Mouse (Mus musculus): ENCODE measurements around the gene Trpc4ap.

The Trpc4ap gene

GRCm38 (mm10) chr2:155641540-155642472 is 50.4 kb downstream of the Trpc4ap start:
- no peak for DNase-seq (ENCODE audit: low spot score in 2 of 2)

- no peak for DNase-seq (ENCODE audit: low spot score in 2 of 2)
These were observed 51.5 kb downstream of the Trpc4ap start for GRCm38 (mm10) chr2:155640656-155641055.

DNA sequence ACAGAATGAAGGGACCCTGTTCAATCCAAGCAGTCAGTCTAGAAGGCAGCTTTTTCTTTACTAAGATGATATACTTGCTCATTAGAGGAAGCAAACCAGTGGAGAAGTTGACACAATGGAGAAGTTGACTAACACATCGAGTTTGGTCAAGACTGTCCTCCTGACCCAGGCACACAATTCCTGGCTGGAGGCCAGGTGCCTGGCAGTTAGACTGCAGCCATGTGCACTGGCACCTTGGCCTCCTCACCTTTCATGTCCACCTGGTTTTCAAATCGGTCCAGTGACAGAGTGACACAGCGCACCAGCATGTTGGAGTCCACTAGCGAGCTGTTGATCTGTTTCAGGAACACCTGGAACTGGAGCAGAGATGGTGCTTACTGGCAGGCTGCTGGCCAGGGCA is 54.8 kb downstream of the Trpc4ap start:
- no peak for DNase-seq (ENCODE audit: low spot score in 2 of 2)

DNA sequence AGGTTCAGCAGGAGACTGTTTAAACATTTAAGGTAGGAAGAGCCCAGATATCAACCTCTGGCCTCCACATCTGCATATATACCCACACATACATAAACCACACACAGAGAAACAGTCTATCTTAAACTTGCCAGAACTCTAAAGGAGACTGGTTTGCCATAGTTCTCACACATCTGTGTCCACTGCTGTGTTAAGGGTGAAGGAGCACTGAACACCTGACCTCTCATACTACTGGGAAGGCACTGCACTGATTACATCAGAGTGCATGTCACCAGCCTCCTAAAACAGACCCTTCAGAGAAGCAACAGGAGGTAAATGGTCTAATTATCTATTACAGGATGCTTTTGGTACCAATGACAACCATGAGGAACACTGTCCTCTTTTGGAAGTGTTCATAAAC is 55.3 kb downstream of the Trpc4ap start:
- no peak for DNase-seq (ENCODE audit: low spot score in 2 of 2)

- no peak for DNase-seq (ENCODE audit: low spot score in 2 of 2)
These were observed 56.2 kb downstream of the Trpc4ap start for GRCm38 (mm10) chr2:155635961-155636360.

DNA sequence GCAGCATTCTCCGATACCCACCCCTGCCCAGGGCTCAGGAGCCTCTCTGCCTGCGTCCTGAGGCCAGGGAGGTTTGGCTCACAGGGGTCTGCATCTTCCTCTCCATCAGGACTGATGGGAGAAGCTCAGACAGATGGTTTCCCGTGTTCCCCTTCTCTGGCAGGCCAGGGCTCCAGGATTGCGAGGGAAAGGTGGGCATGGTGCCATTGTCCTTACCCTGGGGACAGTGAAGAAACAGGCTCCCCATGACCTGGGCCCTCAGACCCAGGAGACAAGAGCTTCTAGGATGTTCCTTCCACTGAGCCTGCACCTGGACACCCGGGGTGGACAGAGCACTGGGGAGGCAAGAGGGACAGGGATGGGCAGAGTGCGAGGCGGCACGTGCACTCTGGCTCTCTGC is 57.6 kb downstream of the Trpc4ap start:
- DNase-seq (ENCODE audit: low spot score in 2 of 2): no peak

GRCm38 (mm10) chr2:155633731-155634130 is 58.5 kb downstream of the Trpc4ap start:
- no peak for DNase-seq (ENCODE audit: low spot score in 2 of 2)

DNA sequence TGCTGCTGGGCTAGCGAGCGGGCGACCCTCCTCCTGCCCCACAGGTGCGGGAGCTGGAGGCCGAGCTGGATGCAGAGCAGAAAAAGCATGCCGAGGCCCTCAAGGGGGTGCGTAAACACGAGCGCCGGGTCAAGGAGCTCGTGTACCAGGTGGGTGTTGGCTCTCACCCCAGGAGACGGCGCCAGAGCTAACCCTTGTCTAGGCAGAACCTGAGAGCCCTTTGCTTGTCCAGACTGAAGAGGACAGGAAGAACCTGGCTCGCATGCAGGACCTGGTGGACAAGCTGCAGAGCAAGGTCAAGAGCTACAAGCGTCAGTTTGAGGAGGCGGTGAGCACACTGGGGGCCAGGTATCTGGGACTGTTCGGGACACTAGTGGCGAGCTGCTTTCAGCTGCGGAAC is 59.1 kb downstream of the Trpc4ap start:
- DNase-seq (ENCODE audit: low spot score in 2 of 2): no peak

DNA sequence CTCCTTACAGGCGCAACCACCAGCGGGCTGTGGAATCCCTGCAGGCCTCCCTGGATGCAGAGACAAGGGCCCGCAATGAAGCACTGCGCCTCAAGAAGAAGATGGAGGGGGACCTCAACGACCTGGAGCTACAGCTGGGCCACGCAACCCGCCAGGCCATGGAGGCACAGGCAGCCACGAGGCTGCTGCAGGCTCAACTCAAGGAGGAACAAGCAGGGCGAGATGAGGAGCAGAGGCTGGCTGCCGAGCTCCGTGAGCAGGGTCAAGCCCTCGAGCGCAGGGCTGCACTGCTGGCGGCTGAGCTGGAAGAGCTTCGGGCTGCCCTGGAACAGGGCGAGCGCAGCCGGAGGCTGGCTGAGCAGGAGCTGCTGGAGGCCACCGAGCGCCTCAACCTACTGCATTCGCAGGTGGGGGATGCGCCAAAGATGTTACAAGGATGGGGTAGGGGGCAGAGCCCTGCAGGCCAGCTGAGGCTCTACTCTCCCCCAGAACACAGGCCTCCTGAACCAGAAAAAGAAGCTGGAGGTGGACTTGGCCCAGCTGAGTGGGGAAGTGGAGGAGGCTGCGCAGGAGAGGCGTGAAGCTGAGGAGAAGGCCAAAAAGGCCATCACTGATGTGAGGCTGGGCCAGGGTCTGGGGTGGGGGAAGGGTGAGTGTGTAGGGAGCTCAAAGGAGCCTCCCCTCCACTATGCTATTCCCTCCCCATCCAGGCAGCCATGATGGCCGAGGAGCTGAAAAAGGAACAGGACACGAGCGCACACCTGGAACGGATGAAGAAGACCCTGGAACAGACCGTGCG is 59.8 kb downstream of the Trpc4ap start:
- no peak for DNase-seq (ENCODE audit: low spot score in 2 of 2)

DNA sequence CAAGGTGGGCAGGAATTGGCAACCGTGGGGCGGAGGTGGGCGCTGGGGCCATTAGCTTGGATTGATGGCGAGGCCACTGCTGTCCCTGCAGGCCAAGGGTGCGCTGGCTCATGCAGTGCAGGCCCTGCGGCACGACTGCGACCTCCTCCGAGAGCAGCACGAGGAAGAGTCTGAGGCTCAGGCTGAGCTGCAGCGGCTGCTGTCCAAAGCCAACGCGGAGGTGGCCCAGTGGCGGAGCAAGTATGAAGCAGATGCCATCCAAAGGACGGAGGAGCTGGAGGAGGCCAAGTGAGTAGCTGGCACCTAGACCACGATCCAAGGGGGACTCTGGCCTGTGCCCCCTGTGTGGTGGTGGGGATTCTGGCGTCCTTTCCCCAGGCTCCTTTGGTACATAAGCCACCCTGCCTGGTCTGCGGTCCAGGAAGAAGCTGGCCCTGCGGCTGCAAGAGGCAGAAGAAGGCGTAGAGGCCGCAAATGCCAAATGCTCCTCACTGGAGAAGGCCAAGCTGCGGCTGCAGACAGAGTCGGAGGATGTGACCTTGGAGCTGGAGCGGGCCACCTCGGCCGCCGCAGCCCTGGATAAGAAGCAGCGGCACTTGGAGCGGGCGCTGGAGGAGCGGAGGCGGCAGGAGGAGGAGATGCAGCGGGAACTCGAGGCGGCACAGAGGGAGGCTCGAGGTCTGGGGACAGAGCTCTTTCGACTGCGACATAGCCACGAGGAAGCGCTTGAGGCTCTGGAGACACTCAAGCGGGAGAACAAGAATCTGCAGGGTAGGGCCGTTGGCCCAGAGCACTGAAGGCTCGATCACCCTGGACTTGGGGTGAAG is 61.4 kb downstream of the Trpc4ap start:
- peak in 1 of 2 experiments; percentile 15 for DNase-seq (ENCODE audit: low spot score in 2 of 2)

DNA sequence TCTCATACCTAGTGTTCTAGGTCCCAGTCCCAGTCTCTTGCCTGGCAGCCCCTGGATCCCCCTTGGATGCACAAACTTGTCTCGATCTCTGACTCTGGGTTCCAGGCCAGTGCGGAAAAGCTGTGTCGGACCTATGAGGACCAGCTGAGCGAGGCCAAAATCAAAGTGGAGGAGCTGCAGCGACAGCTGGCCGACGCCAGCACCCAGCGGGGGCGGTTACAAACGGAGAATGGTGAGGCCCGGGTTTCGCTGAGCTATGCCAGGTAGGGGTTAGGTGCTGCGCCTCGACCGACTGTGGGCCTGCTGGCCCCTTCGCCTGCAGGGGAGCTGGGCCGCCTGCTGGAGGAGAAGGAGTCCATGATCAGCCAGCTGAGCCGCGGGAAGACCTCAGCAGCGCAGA is 62.0 kb downstream of the Trpc4ap start:
- DNase-seq (ENCODE audit: low spot score in 2 of 2): no peak

- DNase-seq (ENCODE audit: low spot score in 2 of 2): no peak
These were observed 62.9 kb downstream of the Trpc4ap start for GRCm38 (mm10) chr2:155629231-155629661.

GRCm38 (mm10) chr2:155628519-155628918 is 63.7 kb downstream of the Trpc4ap start:
- DNase-seq (ENCODE audit: low spot score in 2 of 2): no peak

DNA sequence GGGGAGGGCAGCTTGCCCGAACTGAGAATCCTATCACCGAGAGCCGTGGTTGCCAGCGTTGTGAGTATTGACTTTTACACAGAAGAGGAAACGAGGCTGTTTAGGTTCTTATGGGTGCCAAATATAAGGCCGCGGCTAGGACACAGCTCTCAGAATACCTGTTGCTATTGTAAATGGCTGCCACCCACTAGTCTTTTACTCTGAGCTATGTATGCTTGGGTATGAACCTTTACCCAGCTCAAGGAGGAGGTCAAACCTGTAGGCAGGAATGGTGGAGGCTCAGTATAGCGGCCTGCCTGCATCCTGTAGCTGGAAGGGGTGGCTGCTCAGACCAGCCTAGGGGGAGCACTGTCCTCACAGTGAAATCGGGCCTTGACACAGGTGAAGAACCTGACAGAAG is 64.1 kb downstream of the Trpc4ap start:
- no peak for DNase-seq (ENCODE audit: low spot score in 2 of 2)

GRCm38 (mm10) chr2:155627030-155627738 is 65.0 kb downstream of the Trpc4ap start:
- DNase-seq (ENCODE audit: low spot score in 2 of 2): peak; percentile 66 to 85

GRCm38 (mm10) chr2:155626277-155626676 is 65.9 kb downstream of the Trpc4ap start:
- no peak for DNase-seq (ENCODE audit: low spot score in 2 of 2)

DNA sequence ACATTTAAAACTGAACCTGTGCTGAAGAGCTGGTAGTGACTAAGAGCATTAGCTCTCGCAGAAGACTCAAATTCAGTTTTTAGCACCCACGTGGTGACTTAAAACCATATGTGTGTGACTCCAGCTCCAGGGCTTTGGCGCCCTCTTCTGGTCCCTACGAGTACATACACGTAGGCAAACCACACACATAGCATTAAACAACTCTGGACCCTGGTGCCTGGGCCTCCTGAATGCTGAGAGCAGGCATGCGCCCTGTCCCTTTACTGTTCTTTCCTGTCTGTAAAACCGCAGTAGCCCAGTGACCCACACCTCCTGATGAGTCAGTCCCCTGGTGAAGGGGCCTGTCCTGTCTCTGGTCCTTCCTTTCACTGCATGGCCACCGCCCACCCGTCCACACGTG is 67.5 kb downstream of the Trpc4ap start:
- peak in 1 of 2 experiments; percentile 64 for DNase-seq (ENCODE audit: low spot score in 2 of 2)

GRCm38 (mm10) chr2:155623996-155624395 is 68.2 kb downstream of the Trpc4ap start:
- no peak for DNase-seq (ENCODE audit: low spot score in 2 of 2)

- DNase-seq (ENCODE audit: low spot score in 2 of 2): no peak
These were observed 69.6 kb downstream of the Trpc4ap start for GRCm38 (mm10) chr2:155622606-155623005.

- peak; percentile 89 to 93 for DNase-seq (ENCODE audit: low spot score in 2 of 2)
These were observed 72.4 kb downstream of the Trpc4ap start for GRCm38 (mm10) chr2:155619817-155620216.

DNA sequence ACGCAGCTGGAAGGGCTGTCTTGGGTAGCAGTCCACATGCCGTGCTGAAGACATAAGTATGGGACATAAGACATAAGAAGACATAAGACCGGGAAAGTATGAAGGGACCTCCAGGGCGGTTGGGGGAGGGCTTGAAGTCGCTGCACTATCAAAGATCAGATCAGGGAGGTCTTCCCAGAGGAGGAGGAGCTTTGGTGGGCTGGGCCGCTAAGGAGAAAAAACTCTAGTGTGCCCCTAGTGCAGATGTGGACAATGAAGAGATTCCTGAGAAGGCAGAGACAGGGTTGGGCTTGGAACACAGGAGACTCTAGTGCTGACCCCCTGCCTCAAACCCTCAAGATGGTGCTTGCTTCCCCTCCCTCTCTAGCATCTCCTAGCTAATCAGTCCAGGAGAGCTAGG is 75.2 kb downstream of the Trpc4ap start:
- no peak for DNase-seq (ENCODE audit: low spot score in 2 of 2)
